Mouse (Mus musculus) layer of hippocampus, adult 9-11 months (tissue): Measurements from ENCODE around the gene Gstp3.
A peak's percentile ranks its signal among the peaks of the same experiment; 100 is the strongest.

Source experiments
- DNase-seq: peaks from one replicate; pipeline ENCODE4 v3.0.0; 2022

Gene Gstp3

DNA sequence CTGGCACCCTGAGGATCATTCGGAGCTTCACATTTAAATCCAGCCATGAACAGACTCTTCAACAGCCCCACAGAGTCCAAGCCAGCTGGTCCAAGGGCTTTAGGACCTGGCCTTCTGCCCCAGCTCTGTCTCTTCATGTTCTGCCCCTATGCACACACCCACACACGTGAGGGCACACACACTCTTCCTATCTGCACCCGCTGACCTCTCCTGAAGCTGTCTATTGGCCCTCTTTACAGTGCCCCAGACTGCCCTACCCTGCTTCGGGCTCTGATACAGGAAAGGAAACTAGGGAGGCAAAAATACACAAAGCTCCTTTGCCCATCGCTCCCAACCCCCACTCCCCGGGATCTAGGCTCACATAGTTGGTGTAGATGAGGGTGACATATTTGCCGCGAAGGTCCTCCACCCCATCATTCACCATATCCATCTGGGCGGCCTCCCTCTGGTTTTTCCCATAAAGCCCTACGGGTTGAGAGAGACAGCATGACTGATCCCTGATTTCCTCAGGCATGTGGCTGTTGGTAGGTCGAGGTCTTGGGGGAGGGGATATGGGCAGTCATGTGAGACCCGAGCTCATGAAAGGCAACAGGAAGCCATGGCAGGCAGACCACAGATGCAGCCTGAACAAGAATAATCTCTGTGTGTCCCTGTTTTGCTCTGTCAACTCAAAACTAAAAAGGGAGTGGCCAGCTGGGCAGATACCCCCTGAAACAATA is 22.9 kb downstream of the Gstp3 start:
- peak; percentile 30 for DNase-seq

- no peak for DNase-seq
Observed at GRCm38 (mm10) chr19:4033742-4034141, 25.6 kb downstream of the Gstp3 start.

GRCm38 (mm10) chr19:4033298-4033697 is 26.1 kb downstream of the Gstp3 start:
- no peak for DNase-seq

GRCm38 (mm10) chr19:4032668-4033067 is 26.7 kb downstream of the Gstp3 start:
- DNase-seq = no peak

DNA sequence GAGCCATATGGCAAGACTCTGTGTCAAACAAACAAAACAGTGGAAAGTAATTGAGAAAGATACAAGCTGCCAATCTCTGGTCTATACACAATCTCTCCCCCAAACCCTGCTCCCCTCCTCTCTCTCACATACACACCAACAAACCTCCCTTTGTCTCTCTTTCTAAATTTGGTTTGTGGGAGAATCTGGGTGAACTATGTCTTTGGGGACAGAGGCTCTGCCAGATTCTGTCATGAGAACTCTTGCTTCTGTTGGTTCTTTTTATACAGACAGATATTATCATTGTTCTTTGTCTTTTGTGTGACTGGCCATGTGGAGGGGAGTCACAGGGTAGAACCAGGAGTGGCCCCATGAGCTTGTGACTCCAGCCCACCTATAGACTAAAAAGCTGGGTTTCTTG is 31.8 kb downstream of the Gstp3 start:
- peak; percentile 59 for DNase-seq

DNA sequence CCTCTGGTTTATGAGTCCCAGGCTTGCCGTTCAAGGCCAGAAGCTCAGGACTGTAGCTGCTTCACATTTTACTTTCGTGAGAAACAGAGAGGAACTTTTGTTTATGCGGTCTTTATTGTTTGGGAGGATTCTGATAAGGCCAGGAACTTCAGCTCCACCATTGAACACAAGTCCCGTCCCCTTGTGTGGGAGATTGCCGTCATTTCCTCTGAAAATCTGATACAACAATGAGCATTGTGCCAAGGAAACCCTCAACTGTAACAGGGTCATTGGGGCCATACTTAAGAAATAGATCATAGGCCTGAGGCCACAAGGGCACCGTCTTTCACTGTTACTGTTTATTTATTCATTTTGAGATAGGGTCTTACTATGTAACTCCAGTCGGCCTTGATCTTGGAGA is 36.2 kb downstream of the Gstp3 start:
- no peak for DNase-seq

DNA sequence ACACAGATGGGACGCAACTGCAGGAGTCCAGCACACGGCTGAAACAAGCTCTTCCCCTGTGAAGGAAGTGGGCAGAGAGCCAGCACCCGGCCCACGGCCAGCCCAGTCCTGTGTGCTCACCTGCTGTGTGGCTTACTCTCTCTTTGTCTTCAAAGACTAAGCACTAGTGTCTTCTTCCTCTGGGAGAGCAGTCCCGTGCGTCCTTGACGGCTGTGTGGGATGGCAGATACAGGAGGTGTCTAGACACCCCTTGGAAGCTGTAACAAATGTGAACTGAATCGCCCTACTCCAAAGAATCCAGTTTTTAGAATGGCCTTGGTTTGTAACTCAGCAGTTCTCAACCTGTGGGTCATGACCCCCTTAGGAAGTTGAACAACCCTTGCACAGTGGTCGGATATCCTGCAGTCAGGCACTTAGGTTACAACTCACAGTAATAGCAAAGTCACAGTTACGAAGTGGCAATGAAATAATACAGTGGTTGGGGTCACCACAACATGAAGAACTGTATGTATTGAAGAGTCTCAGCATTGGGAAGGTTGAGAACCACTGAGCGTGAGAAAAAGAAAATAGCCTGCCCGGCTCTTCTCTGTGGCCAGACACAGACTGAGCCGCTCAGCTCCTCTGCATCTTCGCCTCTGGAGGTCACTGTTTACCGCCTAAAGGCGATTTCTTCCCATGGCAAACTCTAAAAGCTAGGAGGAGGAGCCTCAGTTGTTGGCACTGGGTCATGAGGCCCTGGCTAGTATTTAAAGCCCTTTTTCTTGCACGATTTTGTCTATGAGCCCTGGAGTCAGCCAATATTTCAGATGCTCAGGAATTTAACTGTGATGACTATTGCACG is 40.4 kb downstream of the Gstp3 start:
- DNase-seq = peak; percentile 83

GRCm38 (mm10) chr19:4017921-4018587 is 41.3 kb downstream of the Gstp3 start:
- no peak for DNase-seq

GRCm38 (mm10) chr19:4015635-4016034 is 43.7 kb downstream of the Gstp3 start:
- DNase-seq = no peak

DNA sequence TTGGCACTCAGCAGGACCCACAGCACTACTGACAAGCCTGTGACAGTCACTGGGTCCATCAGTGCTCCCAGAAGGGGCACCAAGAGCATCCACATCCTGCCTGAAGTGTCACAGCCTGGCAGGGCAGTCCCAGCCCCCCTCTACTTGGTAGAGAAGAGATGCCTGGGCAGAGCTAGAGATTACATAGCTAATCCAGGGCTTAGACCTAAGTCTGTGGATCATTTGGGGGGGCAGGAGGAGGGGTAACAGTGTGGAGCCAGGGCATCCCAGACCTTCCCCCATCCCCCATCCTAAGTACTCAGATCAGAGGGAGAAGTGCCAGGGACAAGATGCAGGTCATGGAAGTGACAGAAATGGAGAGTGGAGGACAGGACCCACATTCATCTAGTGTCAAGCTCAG is 44.6 kb downstream of the Gstp3 start:
- DNase-seq = no peak

DNA sequence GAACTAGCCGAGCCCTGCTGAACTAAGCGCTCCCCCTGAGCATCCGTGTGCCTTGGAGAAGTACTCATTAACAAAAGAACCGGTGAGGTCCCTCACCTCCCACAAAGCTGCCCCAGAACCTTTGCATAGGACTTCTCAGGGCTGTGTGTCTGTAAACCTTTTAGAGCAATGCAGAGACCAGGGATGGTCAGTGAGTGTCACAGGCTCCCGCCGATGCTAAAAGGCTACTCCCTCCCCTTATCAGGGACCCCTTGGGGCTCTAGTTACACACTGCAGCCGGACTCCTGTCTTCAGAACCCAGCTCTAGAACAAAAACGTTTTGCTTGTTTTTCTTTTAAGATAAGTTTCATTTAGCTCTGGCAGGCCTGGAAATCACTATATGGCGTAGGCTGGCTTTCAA is 46.3 kb downstream of the Gstp3 start:
- no peak for DNase-seq

GRCm38 (mm10) chr19:4012432-4013022 is 46.8 kb downstream of the Gstp3 start, which contains the start of gene Ndufv1:
Ndufv1 (minus strand) TSS chr19:4012806.
- DNase-seq = peak; percentile 99

DNA sequence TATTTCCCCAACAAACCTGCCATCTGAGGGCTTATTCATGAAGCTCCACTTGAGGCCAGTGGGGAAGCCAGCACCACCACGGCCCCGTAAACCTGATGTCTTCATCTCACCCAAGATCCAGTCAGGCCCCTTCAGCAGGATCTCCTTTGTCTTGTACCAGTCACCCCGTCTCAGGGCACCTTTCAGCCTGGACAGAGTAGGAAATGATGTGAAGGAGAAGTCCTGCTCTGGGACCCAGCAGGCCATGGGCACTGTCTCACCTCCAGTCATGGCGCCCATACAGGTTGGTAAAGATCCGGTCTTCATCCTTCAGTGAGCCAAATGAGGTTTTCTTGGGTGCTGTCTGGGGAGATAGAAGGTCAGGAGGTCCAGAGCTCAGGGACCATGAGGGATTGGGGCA is 48.3 kb downstream of the Gstp3 start:
- no peak for DNase-seq
